Mouse (Mus musculus) kidney, embryonic 15.5 days (tissue): ENCODE data around the gene Pnpla1. TPM values are rescaled to one million over a fixed set of nuclear protein-coding genes. Genes with fewer than 3 reads are reported as not detected.

ENCODE experiments used
- ATAC-seq: fragments of 200-750 bp; cut with Nextera tagmentation; replicated peaks from 2 replicates; pipeline ENCODE4 v1.8.0; 2017; ENCODE audit warnings: moderate TSS enrichment; ENCODE audit not compliant: low FRiP score
- H3K27ac ChIP-seq: fragments of 300-500 bp; sonication (generic); 2 replicates; pipeline ENCODE4 v1.5.1; 2015; ENCODE audit warnings: mild to moderate bottlenecking, inconsistent platforms
- H3K27me3 ChIP-seq: fragments of 300-500 bp; sonication (generic); 2 replicates; pipeline ENCODE4 v1.6.1; 2015; ENCODE audit warnings: inconsistent platforms
- H3K36me3 ChIP-seq: fragments of 300-500 bp; sonication (generic); 2 replicates; pipeline ENCODE4 v1.6.1; 2015; ENCODE audit warnings: inconsistent platforms
- H3K4me1 ChIP-seq: fragments of 300-500 bp; sonication (generic); 2 replicates; pipeline ENCODE4 v1.6.1; 2015; ENCODE audit warnings: inconsistent platforms
- H3K4me2 ChIP-seq: fragments of 300-500 bp; sonication (generic); 2 replicates; pipeline ENCODE4 v1.6.1; 2015; ENCODE audit warnings: moderate library complexity, mild to moderate bottlenecking, inconsistent platforms
- H3K4me3 ChIP-seq: fragments of 300-500 bp; sonication (generic); replicated peaks from 2 replicates; pipeline ENCODE4 v1.5.1; 2015; ENCODE audit warnings: mild to moderate bottlenecking, inconsistent platforms
- H3K9ac ChIP-seq: fragments of 300-500 bp; sonication (generic); 2 replicates; pipeline ENCODE4 v1.6.1; 2015; ENCODE audit warnings: mild to moderate bottlenecking, inconsistent platforms
- H3K9me3 ChIP-seq: fragments of 300-500 bp; sonication (generic); replicated peaks from 2 replicates; pipeline ENCODE4 v1.6.1; 2016; ENCODE audit warnings: inconsistent platforms
- whole genome bisulfite sequencing: fragments of 180-500 bp; shearing (Covaris S2); methylation state at CpG from one replicate; pipeline ENCODE4 v1.1.7; 2015; ENCODE audit warnings: mixed read lengths; 5-methylcytosine and 5-hydroxymethylcytosine counted together
- polyA plus RNA-seq: library from polyadenylated mRNA; unstranded; fragments of >200 nt; fragmentation: Nextera tagmentation; extraction: Ambion mirVana; gene quantifications from 2 replicates; pipeline ENCODE4 v1.2.1, GENCODE M21; 2015

The Pnpla1 gene
- polyA plus RNA-seq, 1 experiment from 2014 or later = 0.10 TPM

DNA sequence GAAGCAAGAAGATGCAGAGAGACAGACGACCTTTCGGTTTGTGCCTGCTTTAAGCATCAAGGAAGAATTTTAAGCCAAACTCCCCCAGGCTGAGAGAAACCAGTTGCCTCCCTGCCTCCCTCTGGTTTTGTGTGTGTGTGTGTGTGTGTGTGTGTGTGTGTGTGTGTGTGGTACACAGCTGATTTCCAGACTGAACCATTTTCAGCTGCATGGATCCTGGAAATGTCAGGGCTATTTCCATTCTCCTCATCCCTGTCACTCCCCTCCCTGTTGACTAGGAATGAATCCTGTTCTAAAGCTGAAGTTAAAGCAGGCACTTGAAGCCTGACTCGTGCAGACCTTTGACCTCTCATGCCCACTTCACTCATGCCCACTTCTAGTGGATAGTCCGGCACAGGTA lies 16.0 kb downstream of the Pnpla1 start:
- ATAC-seq = no peak
- no peak overlapping the region for H3K4me2 ChIP-seq
- H3K9ac ChIP-seq = no peak overlapping the region
- peaks cover 5% of the 10 kb centered on the region; the same call in 1 of the 2 replicates for H3K27me3 ChIP-seq
- H3K27ac ChIP-seq = no peak overlapping the region
- H3K4me3 ChIP-seq = no peak overlapping the region
- 79% methylated on average over 4 of the region's 4 CpGs for WGBS
- H3K36me3 ChIP-seq = no peaks in the 10 kb centered on the region
- H3K9me3 ChIP-seq = no peaks in the 10 kb centered on the region
- H3K4me1 ChIP-seq = peaks cover 18% of the 10 kb centered on the region; the same call in 1 of the 2 replicates

DNA sequence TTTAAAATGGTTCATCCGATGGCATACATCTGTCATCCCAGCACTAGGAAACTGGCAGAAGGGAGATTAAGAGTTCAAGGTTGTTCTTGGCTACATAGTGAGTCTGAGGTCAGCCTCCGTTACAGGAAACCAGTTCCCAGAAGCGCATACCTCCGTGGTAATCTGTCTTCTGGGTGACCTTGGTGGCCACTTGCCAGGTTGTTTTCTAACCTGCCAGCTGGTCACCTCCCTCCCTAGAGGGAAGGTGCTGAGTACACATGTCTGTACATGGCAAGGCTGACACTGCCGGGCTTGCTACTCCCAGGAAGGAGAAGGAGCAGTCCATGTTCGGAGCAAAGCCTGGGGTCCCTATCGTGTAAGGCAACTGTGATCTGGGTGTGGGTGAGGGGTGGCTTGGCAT lies 16.6 kb downstream of the Pnpla1 start:
- Histone ChIP-seq H3K27ac (no peak overlapping the region), H3K9ac (no peak overlapping the region), H3K36me3 (no peaks in the 10 kb centered on the region), H3K9me3 (no peaks in the 10 kb centered on the region), H3K4me3 (no peak overlapping the region), H3K4me2 (no peak overlapping the region), H3K4me1 (peaks cover 20% of the 10 kb centered on the region; the same call in 1 of the 2 replicates), H3K27me3 (peaks cover 5% of the 10 kb centered on the region; the same call in 1 of the 2 replicates)
- no peak for ATAC-seq
- 57% methylated on average over 7 of the region's 7 CpGs for WGBS

DNA sequence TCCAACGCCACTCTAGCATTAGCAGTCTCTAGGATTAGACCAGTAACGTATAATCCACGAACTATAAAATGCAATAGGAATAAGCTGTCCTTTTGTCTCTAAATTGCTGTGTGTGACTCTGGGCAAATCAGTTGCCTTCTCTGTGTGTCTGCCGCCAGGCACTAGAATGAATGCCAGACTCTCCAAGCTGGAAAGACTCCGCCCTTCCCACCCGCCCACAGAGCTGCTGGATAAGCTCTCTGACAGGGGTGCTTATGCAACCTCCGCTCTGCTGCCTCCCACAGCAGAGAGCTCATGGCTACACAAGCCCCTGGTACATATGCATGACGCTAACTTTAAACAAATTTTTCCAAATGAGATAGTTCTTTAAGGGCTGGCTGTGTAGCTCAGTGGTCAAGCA lies 17.1 kb downstream of the Pnpla1 start:
- H3K4me2 ChIP-seq = no peak overlapping the region
- H3K9me3 ChIP-seq = no peaks in the 10 kb centered on the region
- 46% methylated on average over 8 of the region's 8 CpGs for WGBS
- no peak for ATAC-seq
- no peak overlapping the region for H3K9ac ChIP-seq
- peaks cover 25% of the 10 kb centered on the region; the same call in 1 of the 2 replicates for H3K4me1 ChIP-seq
- no peak overlapping the region for H3K27ac ChIP-seq
- peaks cover 6% of the 10 kb centered on the region for H3K27me3 ChIP-seq
- no peaks in the 10 kb centered on the region for H3K36me3 ChIP-seq
- no peak overlapping the region for H3K4me3 ChIP-seq

DNA sequence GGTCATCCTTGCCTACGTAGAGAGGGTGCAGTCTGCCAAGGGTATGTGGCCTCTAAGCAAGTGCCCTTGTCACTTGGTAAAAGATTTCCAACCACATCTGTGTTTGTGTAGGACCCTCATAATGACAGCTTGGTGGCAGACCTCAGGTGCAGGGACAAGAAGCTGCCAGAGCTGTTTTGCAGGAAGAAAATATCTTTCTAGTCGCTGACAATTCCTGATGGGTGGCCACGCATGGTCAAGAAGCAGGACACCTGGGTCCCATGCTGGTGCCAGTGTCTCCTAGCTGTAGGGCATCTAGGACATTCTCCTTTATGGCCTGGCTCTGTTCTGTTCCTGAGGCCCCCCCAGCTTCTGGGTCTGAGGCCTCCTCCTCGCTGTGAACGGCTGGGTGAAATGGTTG lies 18.1 kb downstream of the Pnpla1 start:
- peak overlapping the region; percentile 17; the same call in 1 of the 2 replicates for H3K9ac ChIP-seq
- H3K27ac ChIP-seq = no peak overlapping the region
- WGBS = 63% methylated on average over 5 of the region's 5 CpGs
- peaks cover 25% of the 10 kb centered on the region; the same call in 1 of the 2 replicates for H3K4me1 ChIP-seq
- peak overlapping the region; percentile 43; the same call in 1 of the 2 replicates for H3K4me2 ChIP-seq
- H3K36me3 ChIP-seq = no peaks in the 10 kb centered on the region
- H3K27me3 ChIP-seq = peaks cover 15% of the 10 kb centered on the region
- H3K9me3 ChIP-seq = no peaks in the 10 kb centered on the region
- no peak overlapping the region for H3K4me3 ChIP-seq
- no peak for ATAC-seq

DNA sequence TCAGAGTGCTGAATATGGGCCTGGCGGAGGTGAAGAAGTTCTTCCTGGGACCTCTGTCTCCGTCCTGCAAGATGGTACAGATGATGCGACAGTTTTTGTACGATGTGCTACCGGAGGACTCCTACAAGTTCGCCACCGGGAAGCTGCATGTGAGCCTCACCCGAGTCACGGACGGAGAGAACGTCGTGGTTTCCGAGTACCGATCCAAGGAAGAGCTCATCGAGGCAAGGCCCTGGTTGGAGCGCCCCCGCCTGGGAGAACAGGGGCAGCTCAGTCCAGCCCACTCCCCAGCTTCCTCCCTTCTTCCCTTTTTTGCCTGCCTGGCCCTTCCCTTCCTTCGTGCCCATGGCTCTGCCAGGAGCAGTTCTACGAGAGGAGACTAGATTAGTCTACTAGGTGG lies 18.6 kb downstream of the Pnpla1 start:
- no peak overlapping the region for H3K4me3 ChIP-seq
- peak overlapping the region; percentile 17; the same call in 1 of the 2 replicates for H3K9ac ChIP-seq
- WGBS = 19% methylated on average over 19 of the region's 19 CpGs
- no peaks in the 10 kb centered on the region for H3K36me3 ChIP-seq
- ATAC-seq = no peak
- H3K27me3 ChIP-seq = peaks cover 18% of the 10 kb centered on the region
- H3K27ac ChIP-seq = no peak overlapping the region
- no peaks in the 10 kb centered on the region for H3K9me3 ChIP-seq
- H3K4me2 ChIP-seq = peak overlapping the region; percentile 43
- H3K4me1 ChIP-seq = peaks cover 25% of the 10 kb centered on the region; the same call in 1 of the 2 replicates

DNA sequence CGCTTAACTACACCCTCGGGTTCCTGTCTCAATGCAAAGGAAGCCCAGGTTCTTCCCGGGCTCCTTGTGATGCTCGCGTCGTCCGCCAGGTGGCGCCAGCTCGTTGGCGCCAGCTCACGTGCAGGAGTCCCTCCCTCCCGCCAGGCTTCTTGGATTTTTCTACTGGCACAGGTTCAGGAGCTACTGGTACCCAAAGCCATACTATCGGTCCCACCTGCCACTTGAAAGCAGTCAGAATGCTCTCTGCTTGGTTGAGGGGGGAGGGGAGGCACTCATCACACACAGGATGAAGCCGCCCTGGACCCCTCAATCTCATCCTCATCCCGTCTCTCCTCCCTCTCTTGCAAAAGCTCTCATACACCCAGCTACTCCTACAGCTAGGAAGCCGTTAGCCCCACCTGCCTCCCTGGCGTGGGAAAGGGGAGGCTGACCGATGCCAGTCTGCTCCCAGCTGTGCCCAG lies 21.8 kb downstream of the Pnpla1 start:
- Histone ChIP-seq H3K27ac (no peak overlapping the region), H3K27me3 (peaks cover 18% of the 10 kb centered on the region), H3K36me3 (no peaks in the 10 kb centered on the region), H3K4me1 (peaks cover 28% of the 10 kb centered on the region), H3K9me3 (no peaks in the 10 kb centered on the region), H3K4me2 (peak overlapping the region; percentile 44), H3K9ac (no peak overlapping the region), H3K4me3 (no peak overlapping the region)
- ATAC-seq = no peak
- WGBS = 3% methylated on average over 18 of the region's 18 CpGs

DNA sequence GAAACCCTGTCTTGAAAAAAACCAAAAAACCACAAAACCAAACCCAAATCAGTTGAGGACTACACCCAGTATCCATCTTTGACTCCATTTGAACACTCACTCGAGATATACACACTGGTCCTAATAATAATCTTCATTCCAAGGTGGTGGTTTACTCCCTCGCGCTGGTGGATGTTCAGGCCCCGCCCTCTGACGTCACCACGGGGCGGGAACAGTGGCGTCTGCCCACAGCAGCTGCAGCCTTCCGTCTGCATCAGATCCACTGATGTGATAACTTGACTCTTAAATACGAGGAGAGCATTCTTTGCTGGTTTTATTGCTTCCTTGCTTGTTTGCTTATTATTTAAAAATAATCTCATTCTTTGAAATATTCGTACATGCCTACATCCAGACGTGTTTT lies 24.1 kb downstream of the Pnpla1 start:
- H3K4me2 ChIP-seq = peak overlapping the region; percentile 42

DNA sequence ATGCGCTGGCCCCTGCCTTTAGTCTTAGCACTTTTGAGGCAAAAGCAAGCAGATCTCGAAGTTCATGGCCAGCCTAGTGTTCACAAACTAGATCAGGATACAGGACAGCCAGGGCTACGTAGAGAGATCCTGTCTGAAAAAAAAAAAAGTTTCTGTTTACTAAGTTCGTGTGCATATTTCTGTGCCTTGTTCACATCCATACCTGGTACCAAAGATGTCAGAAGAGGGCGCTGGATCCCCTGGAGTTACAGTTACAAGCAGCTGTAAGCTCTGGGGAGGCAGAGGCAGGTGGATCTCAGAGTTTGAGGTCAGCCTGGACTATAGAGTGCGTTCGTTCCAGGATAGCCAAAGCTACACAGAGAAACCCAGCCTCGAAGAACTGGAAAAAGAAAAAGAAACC lies 24.6 kb downstream of the Pnpla1 start:
- Histone ChIP-seq H3K9me3 (no peaks in the 10 kb centered on the region), H3K9ac (no peak overlapping the region), H3K4me2 (peak overlapping the region; percentile 42; the same call in 1 of the 2 replicates), H3K36me3 (no peaks in the 10 kb centered on the region), H3K4me1 (peaks cover 12% of the 10 kb centered on the region), H3K27ac (no peak overlapping the region), H3K4me3 (no peak overlapping the region), H3K27me3 (peaks cover 14% of the 10 kb centered on the region)
- 56% methylated on average over 8 of the region's 8 CpGs for WGBS
- no peak for ATAC-seq

More for the DNA sequence above, 24.1 kb downstream of the Pnpla1 start:
- H3K4me1 ChIP-seq = peaks cover 12% of the 10 kb centered on the region
- no peak overlapping the region for H3K27ac ChIP-seq
- no peaks in the 10 kb centered on the region for H3K36me3 ChIP-seq
- peaks cover 14% of the 10 kb centered on the region for H3K27me3 ChIP-seq
- H3K4me3 ChIP-seq = no peak overlapping the region
- H3K9me3 ChIP-seq = no peaks in the 10 kb centered on the region
- H3K9ac ChIP-seq = no peak overlapping the region
- ATAC-seq = no peak
- WGBS = 3% methylated on average over 12 of the region's 12 CpGs

DNA sequence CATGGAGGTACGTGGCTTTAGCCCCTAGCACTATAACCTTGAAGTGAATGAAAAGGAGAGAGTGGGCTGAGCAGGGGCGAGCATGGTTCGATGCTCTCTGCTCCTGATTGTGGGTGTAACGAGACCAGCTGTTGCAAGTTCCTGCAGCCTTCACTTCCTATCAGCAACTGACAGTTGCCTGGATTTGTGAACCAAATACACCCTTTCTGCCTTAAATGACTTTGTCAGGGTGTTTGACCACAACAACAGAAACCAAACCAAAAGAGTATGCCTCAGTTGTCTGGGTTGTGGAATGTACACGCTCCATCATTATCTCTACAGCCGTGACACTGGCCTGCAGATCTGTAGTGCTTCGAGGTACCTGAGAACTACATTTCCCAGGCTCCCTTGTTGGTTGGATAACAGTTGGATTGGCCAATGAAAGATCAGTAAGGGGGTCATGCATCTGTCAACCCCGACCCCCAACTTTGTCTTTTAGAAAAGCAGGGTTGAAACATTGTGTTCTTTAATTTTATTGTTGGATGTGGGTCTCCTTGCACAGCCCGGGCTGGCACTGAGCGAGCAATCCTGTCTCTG lies 25.8 kb downstream of the Pnpla1 start:
- ATAC-seq = no peak
- WGBS = 69% methylated on average over 10 of the region's 10 CpGs
- peaks cover 14% of the 10 kb centered on the region for H3K27me3 ChIP-seq
- no peak overlapping the region for H3K27ac ChIP-seq
- no peaks in the 10 kb centered on the region for H3K36me3 ChIP-seq
- no peak overlapping the region for H3K9ac ChIP-seq
- H3K4me3 ChIP-seq = no peak overlapping the region
- H3K9me3 ChIP-seq = peaks cover 10% of the 10 kb centered on the region
- no peak overlapping the region for H3K4me2 ChIP-seq
- H3K4me1 ChIP-seq = peaks cover 12% of the 10 kb centered on the region

DNA sequence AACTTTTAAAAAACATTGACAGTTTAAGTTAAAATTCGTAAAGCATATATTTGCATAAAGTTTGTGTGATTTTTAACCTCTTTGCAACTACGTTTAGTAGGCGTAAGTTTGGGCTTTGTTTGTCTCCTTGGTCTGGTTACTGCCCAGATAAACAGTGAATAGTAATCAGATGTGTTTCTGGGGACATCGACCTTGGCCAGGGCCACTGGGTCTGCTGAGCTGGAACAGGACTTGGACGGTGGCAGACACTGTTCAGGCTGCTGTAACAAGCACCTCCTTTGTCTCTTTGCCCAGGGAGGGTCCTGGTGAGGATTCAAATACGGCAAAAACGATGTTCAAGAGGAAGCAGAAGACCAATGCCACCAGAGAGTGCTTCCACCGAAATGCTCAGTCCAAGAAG lies 27.0 kb downstream of the Pnpla1 start:
- no peak overlapping the region for H3K27ac ChIP-seq
- H3K36me3 ChIP-seq = no peaks in the 10 kb centered on the region
- H3K9me3 ChIP-seq = peaks cover 13% of the 10 kb centered on the region
- 88% methylated on average over 8 of the region's 8 CpGs for WGBS
- H3K4me3 ChIP-seq = no peak overlapping the region
- H3K4me1 ChIP-seq = peaks cover 6% of the 10 kb centered on the region
- peaks cover 13% of the 10 kb centered on the region for H3K27me3 ChIP-seq
- H3K4me2 ChIP-seq = no peak overlapping the region
- no peak for ATAC-seq
- no peak overlapping the region for H3K9ac ChIP-seq

DNA sequence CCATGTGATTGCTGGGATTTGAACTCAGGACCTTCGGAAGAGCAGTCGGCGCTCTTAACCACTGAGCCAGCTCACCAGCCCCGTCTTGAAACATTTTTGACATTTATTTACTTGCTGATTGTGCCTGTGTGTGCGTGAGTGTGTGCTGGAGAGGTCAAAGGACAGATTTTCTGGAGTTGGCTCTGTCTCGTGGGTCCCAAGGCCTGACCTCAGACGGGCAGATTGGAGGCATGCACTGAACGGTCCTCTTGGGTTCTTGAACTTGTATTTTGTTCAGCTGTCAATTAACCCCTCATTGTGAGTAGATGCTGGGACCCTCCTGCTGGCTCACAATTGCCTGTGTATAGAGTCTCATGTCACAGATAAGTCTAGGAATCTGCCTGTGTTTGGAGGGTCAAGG lies 28.1 kb downstream of the Pnpla1 start:
- no peak overlapping the region for H3K4me2 ChIP-seq
- H3K4me1 ChIP-seq = peaks cover 5% of the 10 kb centered on the region
- H3K36me3 ChIP-seq = no peaks in the 10 kb centered on the region
- no peak overlapping the region for H3K9ac ChIP-seq
- no peak overlapping the region for H3K4me3 ChIP-seq
- H3K9me3 ChIP-seq = peaks cover 13% of the 10 kb centered on the region
- ATAC-seq = no peak
- H3K27me3 ChIP-seq = peaks cover 4% of the 10 kb centered on the region; the same call in 1 of the 2 replicates
- WGBS = 81% methylated on average over 8 of the region's 8 CpGs
- H3K27ac ChIP-seq = no peak overlapping the region

DNA sequence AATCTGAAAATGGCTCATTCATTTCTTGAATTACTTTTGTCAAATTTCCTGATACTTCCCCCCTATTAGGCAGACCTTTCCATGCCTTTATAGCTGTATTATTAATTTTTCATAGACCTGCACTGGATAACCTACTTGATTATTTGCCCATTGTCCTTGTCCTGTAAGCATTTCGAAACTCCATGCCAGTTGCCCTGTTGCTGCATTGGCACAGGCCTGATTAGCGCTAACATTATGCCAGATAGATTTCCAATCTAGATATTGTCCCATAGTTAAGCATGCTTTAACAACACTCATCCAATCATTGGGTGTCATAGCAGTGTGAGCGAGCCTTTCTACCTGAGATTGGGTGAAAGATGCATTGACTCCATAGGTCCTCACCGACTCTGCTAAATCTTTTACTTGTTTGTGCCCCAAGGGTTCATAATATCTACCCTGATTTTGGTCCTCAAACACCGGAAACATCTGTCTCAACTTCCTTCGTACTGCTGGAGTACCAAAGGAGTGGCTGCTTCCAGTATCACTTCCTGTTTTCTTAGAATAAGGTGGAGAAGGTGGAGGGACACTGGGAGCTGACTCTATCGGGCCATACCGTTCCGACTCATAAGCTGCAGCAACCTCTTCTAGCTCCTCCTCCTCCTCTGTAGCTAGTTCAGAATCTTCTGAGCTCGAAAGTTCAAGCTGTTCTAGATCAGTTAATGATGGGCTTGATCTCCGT lies 36.0 kb downstream of the Pnpla1 start:
- Histone ChIP-seq H3K27ac (no peak overlapping the region), H3K4me1 (no peaks in the 10 kb centered on the region), H3K4me2 (no peak overlapping the region), H3K4me3 (no peak overlapping the region), H3K9me3 (0 out of 2 replicates have a peak, but pooled peaks cover 3% of the 10 kb centered on the region), H3K27me3 (no peaks in the 10 kb centered on the region), H3K36me3 (no peaks in the 10 kb centered on the region), H3K9ac (no peak overlapping the region)
- no peak for ATAC-seq
- 79% methylated on average over 11 of the region's 11 CpGs for WGBS
